Mouse (Mus musculus) liver, adult (tissue): ENCODE results near the gene Dennd4a.

Experiments
- GATA4 ChIP-seq: IDR thresholded peaks from 2 replicates; pipeline ENCODE4 v1.6.1; 2014; ENCODE audit warnings: mild to moderate bottlenecking, low read length; ENCODE audit not compliant: insufficient replicate concordance

Gene Dennd4a

DNA sequence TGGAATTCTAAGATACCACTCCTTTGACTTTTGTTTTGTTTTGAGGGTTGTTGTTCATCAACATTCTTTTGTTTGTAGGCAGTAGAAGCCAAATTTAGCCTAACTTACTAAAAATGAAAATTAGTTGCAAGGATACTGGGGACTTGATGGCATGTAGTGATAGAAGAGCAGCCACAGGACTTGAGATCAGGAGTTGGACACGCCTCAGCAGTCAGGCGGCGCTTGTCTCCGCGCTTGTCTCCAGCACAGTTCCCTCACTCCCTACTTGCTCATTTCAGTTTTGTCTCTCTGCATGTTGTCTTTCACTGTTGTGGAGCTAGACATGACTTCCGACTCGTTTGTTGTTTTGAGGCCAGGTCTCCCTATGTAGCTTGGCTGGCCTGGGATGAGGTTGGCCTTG is 11.1 kb downstream of the Dennd4a start:
- no peak for TF ChIP-seq GATA4

DNA sequence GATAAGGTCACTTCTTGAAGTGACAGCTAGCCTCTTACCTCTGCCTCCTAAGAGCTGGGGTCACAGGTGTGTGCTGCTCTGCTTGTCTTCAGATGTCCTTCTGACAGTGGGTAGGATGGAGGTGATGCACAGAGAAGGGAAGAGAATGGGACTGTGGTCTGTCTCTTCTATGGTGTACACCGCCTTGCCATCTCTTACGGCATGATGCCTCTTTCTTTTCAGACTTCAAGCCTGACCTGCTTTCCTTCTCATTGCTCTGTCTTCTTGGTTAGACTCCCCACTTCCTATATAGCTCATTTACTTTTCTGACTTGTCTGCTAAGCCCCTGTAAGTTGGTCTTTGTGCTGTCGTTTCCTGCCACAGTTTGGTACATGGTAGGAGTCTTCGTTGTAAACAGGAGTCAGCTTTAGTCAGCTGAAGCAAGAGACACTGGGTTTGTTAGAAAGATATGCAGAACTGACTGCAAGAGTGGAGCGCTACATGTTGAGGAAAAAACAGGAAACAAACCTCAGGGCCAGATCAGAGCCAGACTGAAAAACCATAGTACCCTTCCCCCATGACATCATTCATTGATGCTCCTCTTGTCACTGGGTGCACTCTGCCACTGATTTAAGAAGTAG is 13.4 kb downstream of the Dennd4a start:
- TF ChIP-seq GATA4, result no peak

DNA sequence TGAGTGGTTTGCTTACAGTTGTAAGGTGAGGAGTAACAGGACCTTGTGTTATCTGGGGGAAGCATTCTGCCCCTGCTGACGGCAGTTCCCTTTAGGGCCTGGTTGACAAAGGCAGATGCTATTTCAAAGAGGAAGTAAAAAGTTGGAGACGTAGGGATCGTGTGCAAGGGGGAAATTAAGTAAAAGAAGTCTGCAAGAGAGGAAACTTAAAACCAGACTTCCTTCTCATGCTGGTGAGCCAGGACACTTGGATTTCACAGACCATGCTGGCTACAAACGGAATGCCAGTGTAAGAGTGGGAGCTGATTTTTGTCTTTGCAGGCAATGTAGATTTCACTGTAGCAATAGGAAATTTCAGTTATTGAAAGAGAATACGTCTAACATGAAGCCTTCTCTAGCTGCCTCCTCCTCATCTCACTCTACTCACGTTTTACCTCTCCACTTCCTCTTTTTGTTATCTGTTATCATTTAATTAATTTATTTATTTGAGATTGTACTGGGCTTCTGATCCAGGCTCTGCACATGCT is 19.0 kb downstream of the Dennd4a start:
- no peak for TF ChIP-seq GATA4

DNA sequence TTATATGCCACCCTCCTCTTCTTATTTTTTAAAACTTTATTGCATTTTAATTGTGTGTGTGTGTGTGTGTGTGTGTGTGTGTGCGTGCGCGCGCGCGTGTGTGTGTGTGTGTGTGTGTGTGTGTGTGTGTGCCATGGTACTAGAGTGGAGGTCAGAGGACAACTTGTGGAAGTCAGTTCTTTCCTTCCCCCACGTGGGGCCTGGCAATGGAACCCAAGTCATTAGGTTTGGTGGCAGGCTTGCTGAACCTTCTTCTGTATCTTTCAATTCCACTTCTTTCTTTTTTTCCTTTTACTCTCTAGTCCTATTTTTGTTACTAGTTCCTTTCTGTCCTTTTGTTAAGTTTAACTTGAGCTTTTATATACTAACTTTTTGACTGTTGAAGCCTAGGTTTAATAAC is 19.5 kb downstream of the Dennd4a start:
- TF ChIP-seq GATA4, result no peak

DNA sequence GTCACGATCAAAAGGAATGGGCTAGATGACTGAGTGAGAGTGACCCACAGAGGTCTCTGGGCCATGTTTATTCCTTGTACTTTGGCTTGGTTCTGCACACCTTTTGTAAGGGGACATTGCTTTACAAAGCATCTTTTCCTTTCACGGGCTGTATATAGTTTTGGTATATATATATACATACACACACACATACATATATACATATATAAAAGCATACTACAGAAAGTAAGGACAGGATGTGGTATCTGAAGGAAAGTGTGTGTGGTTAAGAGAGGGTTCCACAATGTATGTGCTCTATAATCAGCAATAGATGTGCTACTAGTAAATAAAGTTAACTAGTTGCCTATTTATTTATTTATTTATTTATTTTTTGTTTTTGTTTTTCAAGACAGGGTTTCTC is 20.6 kb downstream of the Dennd4a start:
- no peak for TF ChIP-seq GATA4

DNA sequence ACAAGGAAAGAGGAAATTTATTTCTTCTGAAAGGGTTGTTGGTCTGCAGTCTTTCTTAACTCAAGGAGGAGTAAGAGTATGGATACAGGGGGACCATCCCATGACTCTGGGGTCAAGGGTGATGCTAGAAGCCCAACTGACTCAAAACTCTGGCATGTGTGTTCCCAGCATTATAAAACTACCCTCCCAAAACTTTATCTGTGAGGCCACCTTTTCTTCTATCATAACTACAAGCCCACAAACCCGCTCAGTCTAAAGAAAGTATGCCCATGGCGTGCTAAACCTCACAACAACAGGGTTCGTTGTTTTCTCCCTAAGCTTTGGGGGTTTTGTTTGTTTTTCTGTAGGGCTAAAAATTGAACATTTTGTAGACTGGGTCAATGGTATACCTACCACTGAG is 23.3 kb downstream of the Dennd4a start:
- no peak for TF ChIP-seq GATA4

DNA sequence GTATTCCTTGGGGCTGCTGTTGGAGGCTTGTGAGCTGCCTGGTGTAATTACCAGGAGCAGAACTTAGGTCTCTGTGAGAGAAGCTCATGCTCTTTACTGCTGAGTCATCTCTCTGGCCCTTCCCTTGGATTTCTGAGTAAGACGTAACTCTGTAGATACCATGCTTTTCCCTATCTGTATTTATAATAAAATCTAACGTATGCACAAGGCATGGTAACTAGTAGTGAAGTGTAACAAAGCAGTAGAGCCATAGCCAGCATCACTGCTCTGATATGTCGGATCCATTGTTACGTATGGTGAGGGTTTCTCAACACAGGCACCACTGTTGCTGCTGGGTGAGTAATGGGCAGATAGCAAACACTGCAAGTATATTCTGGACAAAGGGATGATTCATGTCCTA is 34.2 kb downstream of the Dennd4a start:
- TF ChIP-seq GATA4, result no peak

DNA sequence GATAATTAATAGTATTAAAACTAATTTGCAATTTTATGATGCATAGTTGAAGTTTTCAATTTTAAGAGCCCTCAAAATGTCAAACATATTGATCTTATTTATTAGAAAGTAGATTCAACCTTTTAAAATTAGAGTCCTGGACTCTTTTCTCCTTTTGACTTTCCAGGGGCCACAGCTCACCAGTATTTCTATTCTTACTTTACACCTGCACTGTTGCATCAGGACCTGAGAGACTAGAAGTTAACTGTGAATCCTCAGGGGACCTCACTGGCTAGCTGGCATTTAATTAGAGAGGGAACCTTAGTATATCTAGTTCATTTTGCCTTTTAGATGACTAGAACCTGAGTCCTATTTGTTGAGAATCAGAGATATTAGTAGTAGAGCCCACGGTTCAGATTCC is 38.4 kb downstream of the Dennd4a start:
- TF ChIP-seq GATA4, result no peak

DNA sequence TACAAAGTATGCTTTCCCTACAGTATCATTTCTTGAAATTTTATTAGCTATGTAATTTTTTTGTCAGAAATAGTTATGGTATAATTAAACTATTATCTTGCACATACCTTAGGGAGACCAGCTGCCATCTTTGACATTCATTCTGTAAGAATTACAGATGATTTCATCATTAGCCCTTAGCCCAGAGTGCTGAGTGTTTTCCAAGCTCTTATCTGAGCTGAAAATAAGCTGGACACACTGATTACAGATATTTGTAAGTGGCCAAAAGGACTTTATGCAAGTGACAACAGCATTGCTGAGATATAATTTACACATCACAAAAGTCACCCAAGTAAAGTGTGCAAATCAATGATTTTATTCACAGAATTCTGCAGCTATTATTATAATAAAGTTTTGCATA is 48.9 kb downstream of the Dennd4a start:
- TF ChIP-seq GATA4, result no peak

DNA sequence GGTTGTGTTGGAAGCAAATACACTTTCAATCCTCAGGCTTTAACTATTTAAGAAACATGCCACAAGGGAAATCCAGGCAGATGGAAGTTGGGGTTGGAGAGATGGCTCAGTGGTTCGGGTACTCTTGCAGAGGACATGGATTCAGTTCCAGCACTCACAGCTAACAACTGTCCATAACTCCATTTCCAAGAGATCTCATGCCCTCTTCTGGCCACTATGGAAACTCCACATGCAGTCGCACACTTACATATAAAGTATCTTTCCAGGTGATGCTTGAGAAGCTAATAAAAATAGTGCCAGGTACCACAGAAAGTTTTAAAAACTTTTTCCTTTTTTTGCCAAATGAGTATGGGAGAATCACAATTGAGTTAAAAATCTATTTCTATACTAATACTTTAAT is 51.5 kb downstream of the Dennd4a start:
- TF ChIP-seq GATA4, result no peak

DNA sequence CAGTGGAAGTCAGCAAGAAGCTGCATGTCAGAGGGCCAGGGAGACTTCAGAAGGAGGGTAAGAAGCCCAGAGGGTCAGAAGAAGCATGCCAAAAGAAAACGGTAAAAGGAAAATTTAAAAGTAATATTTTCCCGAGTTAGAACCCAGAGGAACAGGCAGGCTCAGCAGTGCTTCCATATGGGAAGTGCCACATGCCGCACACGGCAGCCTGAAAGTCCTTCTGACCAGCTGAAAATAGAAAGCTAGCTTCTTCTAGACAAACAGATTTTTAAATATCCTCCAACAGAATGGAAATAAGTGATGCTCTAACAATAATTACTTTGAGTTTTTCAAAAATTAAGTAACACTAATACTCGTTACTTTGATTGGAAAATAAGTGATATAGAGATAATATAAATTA is 74.9 kb downstream of the Dennd4a start:
- no peak for TF ChIP-seq GATA4

DNA sequence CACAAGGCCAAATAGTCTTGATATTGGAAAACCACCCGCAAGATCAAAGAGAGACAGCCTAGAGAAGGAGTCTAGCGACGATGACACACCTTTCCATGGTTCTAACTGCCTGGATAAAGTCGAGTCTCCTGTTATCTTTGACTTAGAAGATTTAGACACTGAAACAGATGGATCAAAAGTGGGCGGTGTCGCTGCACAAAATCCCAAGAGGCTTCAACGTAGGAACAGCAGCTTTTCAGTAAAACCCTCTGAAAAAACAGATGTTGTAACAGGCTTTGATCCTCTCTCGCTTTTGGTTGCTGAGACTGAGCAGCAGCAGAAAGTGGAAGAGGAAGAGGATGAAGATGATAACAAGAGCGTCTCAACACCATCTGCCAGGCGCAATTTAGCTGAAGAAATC is 85.5 kb downstream of the Dennd4a start:
- TF ChIP-seq GATA4, result no peak

DNA sequence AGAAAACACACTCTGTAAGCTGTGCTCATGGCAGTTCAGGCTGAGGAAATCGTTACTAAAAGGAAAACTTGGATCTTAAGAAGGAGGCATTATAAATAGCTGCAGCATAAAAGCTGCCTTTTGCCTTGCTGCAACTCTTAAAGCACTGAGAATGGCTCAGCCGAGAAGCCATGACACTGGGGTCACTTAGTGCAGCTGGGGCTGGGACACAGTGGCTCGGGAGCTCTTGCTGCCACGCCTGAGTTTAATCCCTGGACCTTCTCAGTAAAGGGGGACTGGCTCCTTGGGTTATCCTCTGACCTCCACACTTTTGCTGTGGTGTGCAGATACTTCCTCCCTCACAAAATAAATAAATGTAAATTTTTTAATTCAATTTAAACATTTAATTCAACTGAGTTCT is 91.7 kb downstream of the Dennd4a start:
- TF ChIP-seq GATA4, result no peak

DNA sequence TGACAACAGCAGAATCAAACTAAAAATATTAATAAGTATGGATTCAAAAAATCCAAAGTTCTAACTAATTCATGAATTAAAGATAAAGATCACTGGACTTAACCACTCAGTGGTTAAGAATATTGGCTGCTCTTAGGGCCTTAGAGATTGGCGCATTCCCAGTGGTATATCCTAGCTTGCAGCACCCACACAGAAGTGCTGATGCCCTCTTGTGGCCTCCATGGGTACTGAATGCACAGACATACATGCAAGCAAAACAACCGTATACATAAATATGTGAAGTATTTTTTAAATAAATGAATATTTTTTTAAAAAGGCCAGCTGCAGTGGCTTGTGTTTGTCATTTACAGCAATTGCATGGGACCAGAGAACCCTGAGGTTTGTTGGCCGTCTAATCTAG is 92.2 kb downstream of the Dennd4a start:
- no peak for TF ChIP-seq GATA4

DNA sequence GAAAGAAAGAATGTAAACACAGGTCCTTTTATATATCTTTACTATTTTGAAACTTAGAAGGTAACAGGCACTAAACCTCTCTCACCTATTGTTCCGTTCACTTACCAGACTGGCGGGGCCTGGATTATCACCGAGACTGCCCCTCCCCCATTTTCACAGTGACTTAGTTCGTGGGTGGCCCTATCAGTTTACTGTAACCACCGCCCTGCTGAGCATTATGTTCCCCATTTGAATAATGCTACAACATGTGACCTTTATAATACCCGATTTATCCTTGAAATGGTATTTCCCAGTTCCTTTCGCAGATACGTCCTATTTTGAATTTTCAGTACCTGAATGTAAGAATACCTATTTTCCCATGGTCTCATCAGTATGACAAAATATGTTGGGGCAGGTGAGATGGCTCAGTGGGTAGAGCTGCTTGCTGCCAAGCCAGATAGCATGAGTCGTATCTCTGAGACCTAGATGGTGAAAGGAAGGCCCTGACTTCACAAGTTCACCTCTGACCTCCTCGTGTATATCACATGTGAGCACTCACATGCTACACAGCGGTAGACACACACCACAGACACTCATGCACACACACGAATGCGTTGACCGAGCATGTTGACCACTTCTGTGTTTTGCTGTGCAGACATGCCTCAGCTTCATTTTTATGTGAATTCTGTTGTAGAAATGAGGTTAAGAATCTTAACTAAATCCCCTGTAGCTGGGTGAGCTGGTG is 93.9 kb downstream of the Dennd4a start:
- TF ChIP-seq GATA4, result no peak

DNA sequence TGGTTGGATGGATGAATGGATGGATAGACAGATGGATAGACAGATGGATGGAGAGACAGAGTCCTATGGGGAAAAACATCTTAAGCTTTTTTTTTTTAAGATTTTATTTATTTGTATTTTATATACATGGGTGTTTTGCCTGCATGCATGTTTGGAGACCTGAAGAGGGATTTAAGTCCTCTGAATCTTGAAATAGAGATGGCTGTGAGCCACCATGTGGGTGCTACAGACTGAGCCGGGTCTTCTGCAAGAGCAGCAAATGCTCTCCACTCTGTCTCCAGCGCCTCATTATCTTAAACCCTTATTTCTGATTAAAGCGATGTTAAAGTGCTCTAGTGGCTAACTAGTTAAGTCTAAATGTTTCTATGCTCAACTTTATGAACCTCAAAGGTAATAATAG is 96.3 kb downstream of the Dennd4a start:
- TF ChIP-seq GATA4, result no peak

DNA sequence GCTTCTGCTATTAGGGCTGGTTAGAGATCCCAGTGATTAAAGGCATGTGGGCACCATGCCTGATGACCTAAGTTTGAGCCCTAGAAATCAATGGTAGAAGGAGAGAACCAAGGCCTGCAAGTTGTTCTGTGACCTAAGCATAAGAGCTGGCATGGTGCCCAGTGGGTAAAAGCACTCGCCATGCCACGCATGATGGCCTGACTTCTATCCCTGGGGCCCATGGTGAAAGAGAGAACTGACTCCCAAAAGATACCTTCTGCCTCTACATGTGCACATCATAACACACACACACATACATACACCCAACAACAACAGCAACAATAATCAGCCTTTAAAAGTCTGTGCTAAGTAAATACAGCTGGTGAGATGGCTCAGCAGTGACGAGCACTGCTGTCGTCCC is 102.3 kb downstream of the Dennd4a start:
- no peak for TF ChIP-seq GATA4
